Mouse (Mus musculus) forebrain, embryonic 11.5 days (tissue): ENCODE results near the gene Fbxl16. TPM values are rescaled to one million over a fixed set of nuclear protein-coding genes. Genes with fewer than 3 reads are reported as not detected.

Source experiments
- ATAC-seq: fragments of 200-750 bp; cut with Nextera tagmentation; replicated peaks from 2 replicates; pipeline ENCODE4 v1.8.0; 2017; ENCODE audit warnings: moderate TSS enrichment; ENCODE audit not compliant: low FRiP score
- DNase-seq: peaks from one replicate; pipeline ENCODE4 v3.0.0-alpha.2; 2017; ENCODE audit warnings: low spot score
- H3K27ac ChIP-seq: fragments of 300-500 bp; sonication (generic); 2 replicates; pipeline ENCODE4 v1.5.1; 2014; ENCODE audit warnings: low read depth, low read length
- H3K27me3 ChIP-seq: fragments of 300-500 bp; sonication (generic); 2 replicates; pipeline ENCODE4 v1.6.1; 2014; ENCODE audit warnings: mild to moderate bottlenecking, low read length, mixed read lengths; ENCODE audit not compliant: control insufficient read depth, insufficient read depth
- H3K36me3 ChIP-seq: fragments of 300-500 bp; sonication (generic); 2 replicates; pipeline ENCODE4 v1.6.1; 2014; ENCODE audit warnings: mild to moderate bottlenecking, low read length, moderate library complexity, mixed read lengths; ENCODE audit not compliant: control insufficient read depth, insufficient read depth
- H3K4me1 ChIP-seq: fragments of 300-500 bp; sonication (generic); replicated peaks from 2 replicates; pipeline ENCODE4 v1.6.1; 2014; ENCODE audit warnings: low read length, mixed read lengths; ENCODE audit not compliant: control insufficient read depth, insufficient read depth
- H3K4me2 ChIP-seq: fragments of 300-500 bp; sonication (generic); 2 replicates; pipeline ENCODE4 v1.6.1; 2014; ENCODE audit warnings: low read depth, mild to moderate bottlenecking, low read length, moderate library complexity, mixed read lengths; ENCODE audit not compliant: severe bottlenecking
- H3K4me3 ChIP-seq: fragments of 300-500 bp; sonication (generic); 2 replicates; pipeline ENCODE4 v1.5.1; 2014; ENCODE audit warnings: low read depth, low read length
- H3K9ac ChIP-seq: fragments of 300-500 bp; sonication (generic); 2 replicates; pipeline ENCODE4 v1.6.1; 2014; ENCODE audit warnings: low read length
- H3K9me3 ChIP-seq: fragments of 300-500 bp; sonication (generic); 2 replicates; pipeline ENCODE4 v1.6.1; 2016; ENCODE audit warnings: low read length, mixed read lengths; ENCODE audit not compliant: control insufficient read depth
- WGBS: fragments of 180-500 bp; shearing (Covaris S2); extraction: QIAGEN DNeasy Blood & Tissue Kit; methylation state at CpG from one replicate; pipeline ENCODE4 v1.1.7; 2014; 5-methylcytosine and 5-hydroxymethylcytosine counted together
- polyA plus RNA-seq: library from polyadenylated mRNA; unstranded; fragments of >200 nt; fragmentation: Nextera tagmentation; extraction: Ambion mirVana; gene quantifications from 2 replicates; pipeline ENCODE4 v1.2.1, GENCODE M21; 2014

Gene Fbxl16
- polyA plus RNA-seq, 1 experiment from 2014 or later: 13.6 TPM

DNA sequence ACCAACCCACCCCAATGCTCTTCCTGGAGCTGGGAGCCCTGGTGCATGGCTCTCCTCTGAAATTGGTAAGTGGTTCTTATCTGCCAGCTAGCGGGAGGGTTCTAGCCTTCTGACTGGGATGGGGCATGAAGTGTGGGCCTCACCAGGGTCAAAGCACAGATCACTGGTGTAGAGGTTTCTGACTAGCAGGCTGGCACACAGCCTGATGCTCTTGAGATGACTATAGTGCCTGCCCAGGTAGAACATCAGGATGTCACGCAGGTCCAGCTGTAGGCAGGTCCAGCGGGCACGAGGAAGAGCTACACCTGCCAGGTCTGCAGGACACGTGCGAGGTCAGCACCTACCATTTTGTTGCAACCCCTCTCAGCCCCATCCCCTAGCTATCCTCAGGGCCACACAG is 51.3 kb downstream of the Fbxl16 start:
- Histone ChIP-seq H3K4me3 (peak overlapping the region; percentile 64), H3K36me3 (no peaks in the 10 kb centered on the region), H3K4me1 (peaks cover 14% of the 10 kb centered on the region), H3K27ac (no peak overlapping the region), H3K9me3 (no peaks in the 10 kb centered on the region), H3K4me2 (peak overlapping the region; percentile 92), H3K9ac (peak overlapping the region; percentile 84), H3K27me3 (no peaks in the 10 kb centered on the region)
- ATAC-seq: no peak
- WGBS: 94% methylated on average over 6 of the region's 6 CpGs
- DNase-seq: no peak

DNA sequence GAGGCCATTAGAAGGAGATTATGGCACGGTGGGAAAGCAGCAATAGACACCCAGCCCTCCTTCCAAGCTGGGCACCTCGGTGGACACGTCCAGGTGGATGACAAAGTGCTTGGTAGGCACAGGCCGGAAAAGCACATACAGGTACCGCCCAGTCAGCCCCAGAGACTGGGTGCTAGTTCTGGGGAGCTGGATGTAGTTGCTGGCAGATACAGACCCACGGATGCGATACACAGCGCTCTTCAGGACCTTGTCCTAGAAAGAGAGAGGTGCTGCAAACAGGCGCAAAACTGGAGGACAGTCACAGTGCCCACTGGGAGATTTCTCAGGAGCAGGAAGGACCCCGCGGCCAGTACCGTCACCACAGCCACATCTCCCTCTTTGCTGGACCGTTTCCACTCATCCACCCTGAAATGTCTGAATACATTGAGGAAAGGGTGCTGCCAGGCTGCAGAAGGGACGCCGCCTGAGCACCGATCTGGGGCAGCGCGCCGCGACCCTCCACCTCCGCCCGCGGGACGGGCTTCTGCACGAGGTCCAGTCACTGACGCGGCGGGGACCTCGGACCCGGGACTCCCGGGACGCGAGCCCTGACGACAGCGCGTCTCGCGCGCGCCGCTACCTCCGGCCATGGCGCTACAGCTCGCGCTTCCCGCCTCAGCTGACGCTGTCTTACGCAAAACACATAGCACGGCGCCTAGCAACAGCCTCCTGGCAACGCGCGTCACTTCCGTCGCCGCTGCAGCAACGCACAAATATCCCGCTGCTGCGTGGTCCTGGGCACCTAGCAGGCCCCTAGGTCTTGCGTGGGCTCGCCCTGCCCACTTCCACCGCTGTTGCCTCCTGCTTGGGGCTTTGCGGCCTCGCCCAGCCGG is 52.2 kb downstream of the Fbxl16 start, which contains the start of gene Wdr90:
Wdr90 (minus strand) TSS at position 670 of the 872 bp plus-strand sequence.
- H3K27me3 ChIP-seq: no peaks in the 10 kb centered on the region
- peak within 1 kb of the TSS; percentile 76 for H3K27ac ChIP-seq
- H3K9me3 ChIP-seq: no peaks in the 10 kb centered on the region
- H3K4me1 ChIP-seq: peaks cover 14% of the 10 kb centered on the region
- ATAC-seq (peak; percentile 96), DNase-seq (peak; percentile 93)
- H3K4me3 ChIP-seq: peak within 1 kb of the TSS; percentile 64
- 4% methylated on average over 65 of the region's 65 CpGs for WGBS
- no peaks in the 10 kb centered on the region for H3K36me3 ChIP-seq
- peak within 1 kb of the TSS; percentile 84 for H3K9ac ChIP-seq
- peak within 1 kb of the TSS; percentile 92 for H3K4me2 ChIP-seq

DNA sequence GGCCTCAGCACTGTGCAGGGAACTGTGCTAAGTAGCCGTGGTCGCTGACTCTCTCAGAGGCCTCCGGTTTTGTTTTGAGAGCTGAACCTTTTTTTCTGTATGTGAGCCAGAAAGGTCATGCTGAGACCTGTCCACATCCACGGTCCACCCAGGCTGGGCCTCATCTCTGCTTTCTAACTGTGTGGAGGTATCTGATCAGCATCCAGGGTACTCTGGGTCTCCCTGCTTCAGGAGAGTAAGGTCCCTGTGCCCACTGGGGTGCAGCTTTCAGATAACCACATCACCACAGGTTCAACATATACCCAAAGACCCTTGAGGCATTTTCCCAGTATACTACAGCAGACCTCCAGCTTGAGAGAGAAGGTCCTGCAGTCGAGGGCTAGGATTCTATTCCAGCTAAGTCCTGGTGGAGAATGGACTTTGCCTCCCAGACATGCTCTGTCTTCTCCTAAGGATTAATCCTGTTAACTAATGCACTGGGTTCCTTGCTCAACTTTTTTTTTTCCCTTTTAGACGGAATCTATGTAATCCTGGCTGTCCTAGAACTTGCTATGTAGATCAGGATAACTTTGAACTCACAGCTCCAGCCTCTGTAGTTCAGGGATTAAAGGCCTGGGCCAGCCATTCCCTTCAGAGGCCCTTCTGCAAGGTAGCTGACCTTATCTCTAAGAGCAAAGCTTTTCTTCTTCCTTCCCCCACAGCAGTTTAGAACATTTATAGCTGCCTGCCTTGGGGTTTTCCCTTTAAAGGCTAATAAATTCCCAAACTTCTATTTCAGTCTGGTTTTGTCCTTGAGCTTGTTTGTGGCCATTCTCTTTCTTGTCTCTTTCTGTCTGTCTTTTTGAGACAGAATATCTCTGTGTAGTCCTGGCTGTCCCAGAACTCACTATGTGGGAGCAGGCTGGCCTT is 53.1 kb downstream of the Fbxl16 start:
- no peaks in the 10 kb centered on the region for H3K27me3 ChIP-seq
- H3K4me3 ChIP-seq: peak overlapping the region; percentile 64
- no peaks in the 10 kb centered on the region for H3K9me3 ChIP-seq
- peak overlapping the region; percentile 92 for H3K4me2 ChIP-seq
- no peak for DNase-seq
- H3K36me3 ChIP-seq: no peaks in the 10 kb centered on the region
- H3K4me1 ChIP-seq: peaks cover 14% of the 10 kb centered on the region
- peak overlapping the region; percentile 76; the same call in 1 of the 2 replicates for H3K27ac ChIP-seq
- 10% methylated on average over 6 of the region's 6 CpGs for WGBS
- peak overlapping the region; percentile 84 for H3K9ac ChIP-seq
- ATAC-seq: peak; percentile 49; the same call in 1 of the 2 replicates

DNA sequence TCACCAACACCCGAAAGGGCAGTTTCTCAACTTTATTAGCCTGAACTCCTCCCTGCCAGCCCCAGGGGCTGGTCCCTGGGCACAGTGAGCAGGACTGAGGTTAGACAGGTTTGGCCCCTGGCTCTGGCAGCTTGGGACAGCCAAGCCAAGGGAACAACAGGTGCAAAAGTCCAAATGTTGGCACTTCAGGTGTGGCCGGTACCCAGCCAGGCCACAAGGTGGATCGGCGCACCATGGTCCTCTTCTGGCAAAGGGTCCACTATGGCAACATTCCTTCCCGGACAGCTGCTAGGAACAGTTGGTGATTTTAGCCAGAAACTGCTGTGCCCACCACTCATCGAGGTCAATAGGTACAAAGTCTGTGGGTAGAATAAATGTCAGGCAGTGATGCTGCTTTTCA is 54.8 kb downstream of the Fbxl16 start:
- ATAC-seq: no peak

DNA sequence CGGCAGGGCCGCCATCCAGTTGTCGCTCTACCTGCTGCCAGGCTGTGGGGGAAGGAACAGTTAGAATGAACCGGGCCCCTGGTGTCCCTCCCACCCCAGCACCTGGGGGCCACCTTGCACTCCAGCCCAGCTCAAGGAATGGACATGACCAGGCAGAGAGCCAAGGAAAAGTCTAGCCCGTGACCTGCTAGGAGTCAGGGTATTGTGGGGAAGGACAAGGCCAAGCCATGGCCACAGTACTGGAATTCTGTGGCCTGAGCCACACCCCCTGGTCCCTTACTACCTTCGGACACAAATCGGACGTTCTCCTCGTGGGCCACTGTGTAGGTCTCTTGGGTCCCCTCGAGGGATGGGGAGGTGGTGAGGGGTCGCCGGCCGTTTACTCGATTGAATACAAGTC is 55.4 kb downstream of the Fbxl16 start:
- Histone ChIP-seq H3K27ac (no peak overlapping the region), H3K4me1 (peaks cover 25% of the 10 kb centered on the region)
- ATAC-seq: no peak

More for the DNA sequence above, 54.8 kb downstream of the Fbxl16 start:
- Histone ChIP-seq H3K36me3 (no peaks in the 10 kb centered on the region), H3K9me3 (no peaks in the 10 kb centered on the region), H3K27me3 (no peaks in the 10 kb centered on the region), H3K4me3 (no peak overlapping the region), H3K4me1 (peaks cover 23% of the 10 kb centered on the region), H3K4me2 (no peak overlapping the region), H3K27ac (no peak overlapping the region), H3K9ac (no peak overlapping the region)
- no peak for DNase-seq
- WGBS: 96% methylated on average over 6 of the region's 6 CpGs

DNA sequence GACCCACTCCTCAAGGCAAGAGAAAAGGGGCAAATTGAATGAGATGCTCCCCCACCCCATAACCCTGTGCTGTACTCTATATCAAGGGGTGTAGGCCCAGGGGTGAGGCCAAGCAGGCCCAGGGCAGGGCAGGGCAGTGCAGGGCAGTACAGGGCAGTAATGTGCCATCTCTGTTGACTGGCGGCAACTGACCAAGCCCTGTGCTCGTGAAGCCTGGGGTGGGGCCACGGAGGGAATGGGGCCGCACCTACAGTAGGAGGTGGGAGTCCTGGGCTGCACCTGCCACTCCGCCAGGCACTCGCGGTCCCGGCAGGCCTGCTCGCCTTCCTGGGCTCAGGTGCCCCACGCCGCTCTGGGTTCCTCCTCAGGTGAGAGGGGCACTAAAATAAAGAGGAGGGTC is 56.4 kb downstream of the Fbxl16 start:
- H3K4me3 ChIP-seq: no peak overlapping the region
- H3K4me1 ChIP-seq: peaks cover 23% of the 10 kb centered on the region

More for the DNA sequence above, 55.4 kb downstream of the Fbxl16 start:
- no peak for DNase-seq
- Histone ChIP-seq H3K36me3 (no peaks in the 10 kb centered on the region), H3K4me3 (no peak overlapping the region), H3K9ac (no peak overlapping the region), H3K4me2 (no peak overlapping the region), H3K9me3 (no peaks in the 10 kb centered on the region), H3K27me3 (no peaks in the 10 kb centered on the region)
- 91% methylated on average over 14 of the region's 14 CpGs for WGBS

DNA sequence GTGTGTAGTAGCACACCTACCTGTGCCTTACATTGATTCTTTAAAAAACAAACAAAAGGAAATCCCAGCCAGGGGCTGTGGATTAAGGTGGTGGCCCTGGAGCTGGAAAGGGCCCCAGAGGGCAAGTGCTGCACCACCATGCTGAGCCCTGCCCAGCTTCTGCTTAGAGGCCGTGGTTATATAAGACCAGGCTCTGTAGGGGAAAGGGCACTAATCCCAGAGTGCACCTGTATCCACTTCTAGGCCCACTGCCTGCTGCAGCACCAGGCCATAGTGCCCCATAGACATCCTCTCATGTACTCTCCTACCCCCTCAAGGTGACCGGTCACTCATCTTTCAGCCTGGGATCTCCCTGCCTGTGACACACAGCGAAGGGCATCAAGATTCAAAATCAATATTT is 57.3 kb downstream of the Fbxl16 start:
- Histone ChIP-seq H3K36me3 (no peaks in the 10 kb centered on the region), H3K9ac (no peak overlapping the region), H3K4me1 (peaks cover 15% of the 10 kb centered on the region), H3K4me2 (no peak overlapping the region), H3K27ac (no peak overlapping the region), H3K27me3 (no peaks in the 10 kb centered on the region), H3K9me3 (no peaks in the 10 kb centered on the region), H3K4me3 (no peak overlapping the region)
- WGBS: 87% methylated on average over 3 of the region's 3 CpGs
- ATAC-seq: no peak
- DNase-seq: no peak

More for the DNA sequence above, 56.4 kb downstream of the Fbxl16 start:
- H3K4me2 ChIP-seq: no peak overlapping the region
- H3K9me3 ChIP-seq: no peaks in the 10 kb centered on the region
- no peaks in the 10 kb centered on the region for H3K27me3 ChIP-seq
- H3K36me3 ChIP-seq: no peaks in the 10 kb centered on the region
- 93% methylated on average over 11 of the region's 11 CpGs for WGBS
- H3K27ac ChIP-seq: no peak overlapping the region
- DNase-seq: no peak
- no peak overlapping the region for H3K9ac ChIP-seq
- ATAC-seq: no peak

DNA sequence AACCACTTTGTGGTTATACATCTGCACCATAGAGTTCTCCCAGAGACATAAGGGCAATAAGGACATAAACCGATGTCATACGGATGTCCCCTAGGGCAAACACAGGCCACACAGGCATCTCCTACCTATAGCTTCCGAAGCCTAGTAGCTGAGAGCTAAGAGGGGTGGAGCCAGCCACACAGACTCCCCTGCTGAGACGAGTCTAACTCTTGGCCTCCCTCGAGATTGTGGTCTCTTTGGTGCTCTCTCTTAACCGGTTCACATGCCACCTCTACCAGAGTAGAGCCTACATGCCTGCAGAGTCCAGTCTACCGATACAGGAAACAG is 58.6 kb downstream of the Fbxl16 start:
- Histone ChIP-seq H3K9ac (0 out of 2 replicates have a peak overlapping the region, but pooled peaks have one; percentile 7), H3K27ac (no peak overlapping the region), H3K9me3 (no peaks in the 10 kb centered on the region), H3K4me2 (peak overlapping the region; percentile 96), H3K36me3 (no peaks in the 10 kb centered on the region), H3K4me3 (peak overlapping the region; percentile 84), H3K4me1 (peaks cover 12% of the 10 kb centered on the region), H3K27me3 (no peaks in the 10 kb centered on the region)
- 16% methylated on average over 7 of the region's 7 CpGs for WGBS
- ATAC-seq (no peak), DNase-seq (no peak)
